Mouse (Mus musculus): ENCODE data around the gene Pold1. TPM values are rescaled to one million over a fixed set of nuclear protein-coding genes. Genes with fewer than 3 reads are reported as not detected.

Gene Pold1
- polyA plus RNA-seq, 1 experiment from 2014 or later: 46.9 TPM

DNA sequence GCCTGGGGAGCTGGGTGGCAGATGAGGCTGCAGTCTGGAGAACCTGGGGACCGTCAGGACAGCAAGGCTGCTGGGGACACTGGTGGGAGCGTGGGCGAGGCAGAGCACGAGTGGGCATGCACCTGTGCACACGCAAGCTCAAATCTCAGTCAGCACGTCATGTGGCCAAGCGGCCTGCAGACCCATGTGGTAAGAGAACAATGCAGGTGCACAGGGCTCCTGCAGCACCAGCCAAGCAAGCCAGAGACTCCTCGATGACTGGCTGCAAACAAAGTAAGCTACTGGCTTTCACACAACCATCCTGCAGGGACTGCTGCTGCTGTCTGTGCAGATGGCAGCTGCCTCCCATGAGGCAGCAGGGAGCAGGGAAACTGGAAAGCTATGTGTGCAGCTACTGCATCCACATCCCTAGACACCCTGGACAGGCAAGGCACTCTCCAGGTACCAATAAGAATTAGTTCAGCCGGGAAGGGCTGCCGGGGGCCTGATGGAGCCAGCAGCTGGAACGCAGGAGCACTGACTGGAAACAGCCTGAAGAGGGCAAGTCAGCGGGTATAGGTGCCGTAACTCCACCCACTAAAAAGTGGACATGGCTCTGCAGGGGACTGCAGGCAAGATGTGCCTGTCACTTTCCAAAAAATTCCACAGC lies 61.6 kb downstream of the Pold1 start:
- no peak overlapping the region for H3K4me3 ChIP-seq
- H3K27me3 ChIP-seq: peaks cover 7% of the 10 kb centered on the region
- H3K27ac ChIP-seq (replicated peaks): no peak overlapping the region
- no peak overlapping the region for H3K4me2 ChIP-seq (replicated peaks)
- no peak for ATAC-seq (replicated peaks)
- WGBS: 63% methylated on average over 13 of the region's 13 CpGs
- H3K36me3 ChIP-seq: peaks cover 33% of the 10 kb centered on the region
- H3K9ac ChIP-seq (replicated peaks): no peak overlapping the region
- no peaks in the 10 kb centered on the region for H3K9me3 ChIP-seq
- no peaks in the 10 kb centered on the region for H3K4me1 ChIP-seq

- peaks cover 10% of the 10 kb centered on the region for H3K27me3 ChIP-seq
- H3K9me3 ChIP-seq: no peaks in the 10 kb centered on the region
- no peak for ATAC-seq (replicated peaks)
- H3K36me3 ChIP-seq: peaks cover 21% of the 10 kb centered on the region
- no peak overlapping the region for H3K4me3 ChIP-seq
- H3K4me1 ChIP-seq: no peaks in the 10 kb centered on the region
- no peak overlapping the region for H3K9ac ChIP-seq (replicated peaks)
- no peak overlapping the region for H3K27ac ChIP-seq (replicated peaks)
- 74% methylated on average over 7 of the region's 7 CpGs for WGBS
- H3K4me2 ChIP-seq (replicated peaks): no peak overlapping the region
These were observed 63.0 kb downstream of the Pold1 start for GRCm38 (mm10) chr7:44485572-44486195.

- peak overlapping the region; percentile 46; the same call in 1 of the 2 replicates for H3K27ac ChIP-seq (replicated peaks)
These were observed 63.6 kb downstream of the Pold1 start for GRCm38 (mm10) chr7:44484841-44485571.

GRCm38 (mm10) chr7:44484109-44484508 lies 64.5 kb downstream of the Pold1 start:
- no peak overlapping the region for H3K9ac ChIP-seq (replicated peaks)
- no peak for ATAC-seq (replicated peaks)
- H3K4me1 ChIP-seq: no peaks in the 10 kb centered on the region
- no peak overlapping the region for H3K27ac ChIP-seq (replicated peaks)
- peaks cover 19% of the 10 kb centered on the region for H3K27me3 ChIP-seq
- H3K9me3 ChIP-seq: no peaks in the 10 kb centered on the region
- WGBS: 92% methylated on average over 1 of the region's 1 CpGs
- H3K4me2 ChIP-seq (replicated peaks): no peak overlapping the region
- no peak overlapping the region for H3K4me3 ChIP-seq
- H3K36me3 ChIP-seq: peaks cover 9% of the 10 kb centered on the region

More at GRCm38 (mm10) chr7:44484841-44485571, 63.6 kb downstream of the Pold1 start:
- 42% methylated on average over 5 of the region's 5 CpGs for WGBS
- Histone ChIP-seq H3K9me3 (no peaks in the 10 kb centered on the region), H3K36me3 (peaks cover 14% of the 10 kb centered on the region), H3K4me2 (replicated peaks) (no peak overlapping the region), H3K4me1 (no peaks in the 10 kb centered on the region), H3K4me3 (no peak overlapping the region), H3K9ac (replicated peaks) (no peak overlapping the region), H3K27me3 (peaks cover 14% of the 10 kb centered on the region)
- peak; percentile 82 for ATAC-seq (replicated peaks)

DNA sequence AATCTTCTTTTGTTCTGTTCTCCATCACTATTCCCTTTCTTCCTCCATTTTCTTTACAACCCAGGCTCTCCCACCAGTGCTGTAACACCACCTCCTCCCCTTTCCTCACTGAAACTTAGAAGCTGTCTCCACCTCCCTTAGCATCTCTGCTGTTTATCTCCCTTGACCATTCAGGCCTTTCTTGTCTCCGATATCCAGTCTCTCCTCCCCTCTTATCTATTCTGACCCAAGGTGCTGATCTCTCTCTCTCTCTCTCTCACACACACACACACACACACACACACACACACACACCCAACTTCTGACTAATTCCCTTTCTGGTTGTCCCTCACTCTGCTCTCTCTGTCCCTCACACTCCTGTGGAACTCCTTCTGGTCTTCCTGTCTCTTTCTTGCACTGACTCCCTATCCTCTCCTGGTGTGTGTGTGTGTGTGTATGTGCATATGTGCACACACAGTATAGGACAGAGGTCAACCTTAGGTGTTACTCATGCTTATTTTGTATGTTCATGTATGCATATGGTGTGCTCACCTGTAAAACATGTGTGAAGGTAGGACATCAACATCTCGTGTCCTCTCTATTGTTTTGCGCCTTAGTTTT lies 65.7 kb downstream of the Pold1 start:
- Histone ChIP-seq H3K4me2 (replicated peaks) (no peak overlapping the region), H3K9ac (replicated peaks) (no peak overlapping the region), H3K9me3 (no peaks in the 10 kb centered on the region), H3K4me3 (no peak overlapping the region), H3K36me3 (no peaks in the 10 kb centered on the region), H3K27me3 (peaks cover 20% of the 10 kb centered on the region), H3K27ac (replicated peaks) (no peak overlapping the region), H3K4me1 (no peaks in the 10 kb centered on the region)
- WGBS: 84% methylated on average over 3 of the region's 3 CpGs
- no peak for ATAC-seq (replicated peaks)

Small RNAs within 50 kb of the gene (microRNA-seq; reads per million reads assigned to microRNA genes)
- gene Mir7053: 0.66 reads per million

Other genes with a start within 250 kb of the Pold1 start
- gene Clec11a, start 241.9 kb downstream of the Pold1 start, polyA plus RNA-seq (2015; fragmentation: Nextera tagmentation; extraction: Ambion mirVana): 3.7 TPM in 2 replicates
- gene Shank1, start 238.6 kb downstream of the Pold1 start, polyA plus RNA-seq (2015; fragmentation: Nextera tagmentation; extraction: Ambion mirVana): 22.0 and 24.2 TPM in 2 replicates
- 24.5 and 26.7 TPM in 2 replicates for gene Syt3, start 164.7 kb downstream of the Pold1 start, polyA plus RNA-seq (2015; fragmentation: Nextera tagmentation; extraction: Ambion mirVana)
- gene 1700008O03Rik, start 163.0 kb downstream of the Pold1 start, polyA plus RNA-seq (2015; fragmentation: Nextera tagmentation; extraction: Ambion mirVana): 1.1 and 1.4 TPM in 2 replicates
- 15.6 and 15.7 TPM in 2 replicates for gene Lrrc4b, start 119.8 kb downstream of the Pold1 start, polyA plus RNA-seq (2015; fragmentation: Nextera tagmentation; extraction: Ambion mirVana)
- 4.3 and 5.8 TPM in 2 replicates for gene Aspdh, start 83.5 kb downstream of the Pold1 start, polyA plus RNA-seq (2015; fragmentation: Nextera tagmentation; extraction: Ambion mirVana)
- gene Josd2, start 80.9 kb downstream of the Pold1 start, polyA plus RNA-seq (2015; fragmentation: Nextera tagmentation; extraction: Ambion mirVana): 52.5 and 56.6 TPM in 2 replicates
- gene Emc10, start 52.3 kb downstream of the Pold1 start, polyA plus RNA-seq (2015; fragmentation: Nextera tagmentation; extraction: Ambion mirVana): 133 and 138 TPM in 2 replicates
- gene Fam71e1, start 52.3 kb downstream of the Pold1 start, polyA plus RNA-seq (2015; fragmentation: Nextera tagmentation; extraction: Ambion mirVana): 30.2 and 30.5 TPM in 2 replicates
- 0.13 and 0.15 TPM in 2 replicates for gene Mybpc2, start 24.2 kb downstream of the Pold1 start, polyA plus RNA-seq (2015; fragmentation: Nextera tagmentation; extraction: Ambion mirVana)
- not detected in 2 replicates for gene Spib, start 16.8 kb downstream of the Pold1 start, polyA plus RNA-seq (2015; fragmentation: Nextera tagmentation; extraction: Ambion mirVana)
- gene Nr1h2, start 5.1 kb upstream of the Pold1 start, polyA plus RNA-seq (2015; fragmentation: Nextera tagmentation; extraction: Ambion mirVana): 70.5 and 79.5 TPM in 2 replicates
- 1.0 and 1.6 TPM in 2 replicates for gene Napsa, start 23.5 kb upstream of the Pold1 start, polyA plus RNA-seq (2015; fragmentation: Nextera tagmentation; extraction: Ambion mirVana)
- 2.6 and 3.3 TPM in 2 replicates for gene Kcnc3, start 41.8 kb upstream of the Pold1 start, polyA plus RNA-seq (2015; fragmentation: Nextera tagmentation; extraction: Ambion mirVana)
- gene Myh14, start 122.0 kb upstream of the Pold1 start, polyA plus RNA-seq (2015; fragmentation: Nextera tagmentation; extraction: Ambion mirVana): 1.3 and 1.5 TPM in 2 replicates
- gene Izumo2, start 159.9 kb upstream of the Pold1 start, polyA plus RNA-seq (2015; fragmentation: Nextera tagmentation; extraction: Ambion mirVana): not detected in 2 replicates
- 36.2 and 37.2 TPM in 2 replicates for gene Vrk3, start 199.6 kb upstream of the Pold1 start, polyA plus RNA-seq (2015; fragmentation: Nextera tagmentation; extraction: Ambion mirVana)
- 1.1 and 1.2 TPM in 2 replicates for gene Zfp473, start 202.2 kb upstream of the Pold1 start, polyA plus RNA-seq (2015; fragmentation: Nextera tagmentation; extraction: Ambion mirVana)

All from forebrain, embryonic 15.5 days (tissue).